Mouse (Mus musculus) brain, adult 2 months (tissue): Measurements from ENCODE around the gene Fam240b.
"Not testable (repeated sequence)": the region's sequence is repeated elsewhere in the genome, so short reads cannot be mapped to it uniquely, and the experiment has no call there.

Experiments used
- DNase-seq: peaks from one replicate; pipeline ENCODE4 v3.0.0; 2011; ENCODE audit warnings: low read depth, low spot score

The Fam240b gene

GRCm38 (mm10) chr13:64497692-64498091 lies at the start of gene Fam240b:
Gene Fam240b, minus strand, starts transcription at chr13:64497792.
- no peak for DNase-seq

DNA sequence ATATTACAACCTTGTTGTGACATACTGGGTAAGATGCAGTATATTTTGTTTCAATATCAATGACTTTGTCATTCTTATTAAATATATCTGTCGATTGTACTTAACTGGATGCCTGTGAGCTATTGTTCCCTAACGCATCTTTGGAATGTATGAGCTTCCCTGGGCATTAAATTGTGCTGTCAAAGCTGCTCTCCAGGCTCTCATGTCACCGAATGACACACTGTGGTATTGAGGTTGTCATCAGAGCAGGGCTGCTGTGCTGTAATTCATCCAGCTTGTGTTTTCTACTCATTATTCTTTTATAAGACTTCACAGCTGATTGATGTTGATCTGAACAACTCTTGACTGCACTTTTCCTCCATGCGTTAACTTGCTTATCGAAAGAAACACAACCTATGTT lies 32.5 kb upstream of the Fam240b start:
- DNase-seq: no peak

DNA sequence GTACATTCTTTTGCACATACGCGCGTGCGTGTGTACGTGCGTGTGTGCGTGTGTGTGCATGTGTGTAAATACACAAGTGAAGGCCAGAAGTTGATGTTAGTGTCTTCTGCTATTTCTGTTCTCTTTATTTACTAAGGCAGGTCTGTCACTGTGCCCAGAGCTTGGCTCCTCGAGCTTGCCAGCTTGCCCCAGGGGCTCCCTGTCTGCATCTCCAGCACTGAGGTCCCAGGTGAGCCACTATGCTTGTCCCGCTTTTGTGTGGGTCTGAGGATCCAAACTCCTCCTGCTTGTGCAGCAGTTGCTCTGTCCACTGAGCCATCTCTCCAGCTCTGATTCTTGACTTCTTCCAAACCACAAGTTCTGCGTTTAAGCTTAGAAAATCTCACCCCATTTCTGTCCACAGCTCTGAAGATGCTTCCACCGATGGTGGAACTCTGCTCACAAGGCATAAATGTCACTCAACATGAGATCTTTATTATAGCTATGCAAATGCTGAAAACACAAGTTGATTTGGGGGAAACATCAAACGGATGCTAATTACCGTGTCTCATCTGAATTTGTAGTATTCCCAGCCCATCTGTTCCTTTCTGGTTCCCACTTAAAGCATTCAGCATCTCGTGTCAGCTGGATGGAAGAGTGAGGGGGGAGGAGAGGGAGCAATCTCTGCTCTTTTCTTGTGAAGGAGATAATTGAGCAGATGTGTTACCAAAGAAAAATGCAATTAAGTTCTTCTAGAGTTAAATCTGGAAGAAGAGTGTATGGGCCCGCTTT lies 29.1 kb upstream of the Fam240b start:
- peak; percentile 85 for DNase-seq

DNA sequence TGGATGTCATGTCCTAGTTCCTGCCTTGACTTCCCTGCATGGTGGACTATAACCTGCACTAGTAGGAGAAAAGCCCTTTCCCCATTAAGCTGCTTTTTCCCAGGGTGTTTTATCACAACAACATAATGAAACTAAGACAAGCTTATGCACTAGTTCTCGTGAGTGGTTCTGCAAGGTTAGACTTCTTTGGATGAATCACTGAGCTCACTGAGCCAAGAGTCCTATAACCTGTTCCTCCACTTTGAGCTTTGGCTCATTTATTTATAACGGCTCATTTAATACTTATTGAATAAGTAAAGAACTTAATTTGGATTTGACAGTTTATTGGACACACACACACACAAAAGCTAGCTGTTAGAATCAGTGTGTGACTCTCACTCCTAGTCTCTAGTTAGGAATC lies 16.7 kb upstream of the Fam240b start:
- no peak for DNase-seq

DNA sequence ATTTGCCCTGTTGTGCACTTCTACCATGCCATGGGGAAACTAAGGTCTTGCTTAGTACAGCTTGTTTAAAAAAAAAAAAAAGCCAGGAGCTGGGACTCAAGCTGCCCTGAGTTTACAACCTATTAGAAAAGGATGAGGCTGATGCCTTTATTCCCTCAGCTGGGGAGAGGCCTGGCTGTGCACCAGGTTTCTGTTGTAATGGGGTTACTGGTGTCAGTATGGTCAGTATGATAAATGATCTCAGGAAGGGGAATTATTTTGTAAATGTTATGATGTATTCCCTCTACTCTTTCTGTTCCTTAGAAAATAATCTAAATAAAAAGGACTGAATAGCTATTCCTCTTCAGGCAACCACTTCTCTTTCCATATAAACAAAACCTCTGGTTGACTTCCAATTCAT lies 14.0 kb upstream of the Fam240b start:
- no peak for DNase-seq

DNA sequence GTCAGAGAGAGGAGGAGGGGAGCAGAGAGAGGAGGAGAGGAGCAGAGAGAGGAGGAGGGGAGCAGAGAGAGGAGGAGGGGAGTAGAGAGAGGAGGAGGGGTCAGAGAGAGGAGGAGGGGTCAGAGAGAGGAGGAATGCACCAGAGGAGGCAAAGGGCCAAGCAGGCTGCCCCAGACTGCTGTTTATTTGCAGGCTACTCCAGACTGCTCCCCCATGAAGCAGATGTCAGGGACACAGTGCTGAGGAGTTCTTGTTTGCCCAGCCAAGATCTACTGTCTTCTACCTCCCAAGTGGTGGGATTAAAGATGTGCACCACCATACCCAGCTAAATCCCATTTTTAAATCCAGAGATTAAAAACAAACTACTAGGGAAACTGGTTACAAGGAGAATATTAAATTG lies 9.8 kb upstream of the Fam240b start:
- DNase-seq: no peak

GRCm38 (mm10) chr13:64502833-64503232 lies 5.2 kb upstream of the Fam240b start:
- DNase-seq: no peak

- DNase-seq: no peak
Measured at GRCm38 (mm10) chr13:64493586-64493985, 4.0 kb downstream of the Fam240b start.

GRCm38 (mm10) chr13:64489886-64490285 lies 7.7 kb downstream of the Fam240b start:
- no peak for DNase-seq

GRCm38 (mm10) chr13:64479960-64480359 lies 17.6 kb downstream of the Fam240b start:
- no peak for DNase-seq

- no peak for DNase-seq
Measured at GRCm38 (mm10) chr13:64477968-64478367, 19.6 kb downstream of the Fam240b start.

DNA sequence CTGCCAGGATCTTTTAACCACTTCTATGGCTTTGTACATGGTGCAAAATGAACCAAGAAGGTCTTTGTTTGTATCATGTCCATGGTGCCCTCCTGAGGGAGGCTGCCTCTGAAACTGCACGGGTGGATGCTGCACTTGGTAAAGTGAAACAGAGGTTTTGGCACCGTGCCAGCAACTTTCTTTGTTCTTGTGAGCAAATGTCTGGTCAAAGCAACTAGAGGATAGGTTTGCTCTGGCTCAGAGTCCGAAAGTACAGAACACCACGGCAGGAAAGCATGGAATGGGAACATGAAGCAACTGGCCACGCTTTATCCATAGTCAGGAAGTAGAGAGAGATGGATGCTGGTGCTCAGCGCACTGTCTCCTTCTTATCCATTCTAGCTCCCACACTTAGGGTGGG lies 29.7 kb downstream of the Fam240b start:
- DNase-seq: no peak

DNA sequence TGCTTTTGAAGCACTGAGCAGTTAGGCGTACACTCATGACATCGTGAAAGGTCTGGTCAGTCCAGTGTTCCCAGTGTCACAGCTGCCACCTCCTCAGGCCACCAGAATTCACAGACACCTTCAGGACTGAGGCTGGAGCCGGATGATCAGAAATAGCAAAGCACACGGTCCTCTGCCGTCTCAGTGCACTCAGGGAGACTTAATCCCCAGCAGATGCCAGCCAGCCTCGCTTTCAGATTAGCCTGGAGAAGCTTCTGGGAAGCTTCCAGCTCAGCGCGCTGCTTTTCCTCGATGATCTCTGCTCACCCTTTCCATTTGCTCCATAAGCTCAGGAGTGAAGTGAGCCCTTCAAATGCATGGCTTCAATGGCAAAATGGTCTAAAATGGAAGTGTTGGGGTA lies 32.4 kb downstream of the Fam240b start:
- peak; percentile 65 for DNase-seq

DNA sequence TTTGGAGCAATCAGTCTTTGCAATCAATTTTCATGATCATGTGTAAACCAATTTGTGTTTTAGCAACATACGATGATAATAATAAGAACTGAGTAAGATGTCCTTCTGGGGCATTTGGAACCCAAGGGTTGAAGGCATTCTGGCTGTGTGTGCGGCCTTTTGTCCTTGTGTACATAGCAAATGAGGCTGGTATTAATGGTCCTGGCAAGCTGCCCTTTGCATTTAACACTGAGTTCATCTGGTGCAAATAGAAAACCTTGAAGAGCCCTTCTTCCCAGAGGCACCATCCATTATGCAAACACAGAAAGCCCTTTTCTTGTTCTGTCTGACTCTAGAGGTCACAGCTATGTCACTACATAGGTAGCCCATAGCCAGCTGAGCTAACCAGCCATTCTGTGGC lies 35.0 kb downstream of the Fam240b start:
- no peak for DNase-seq

DNA sequence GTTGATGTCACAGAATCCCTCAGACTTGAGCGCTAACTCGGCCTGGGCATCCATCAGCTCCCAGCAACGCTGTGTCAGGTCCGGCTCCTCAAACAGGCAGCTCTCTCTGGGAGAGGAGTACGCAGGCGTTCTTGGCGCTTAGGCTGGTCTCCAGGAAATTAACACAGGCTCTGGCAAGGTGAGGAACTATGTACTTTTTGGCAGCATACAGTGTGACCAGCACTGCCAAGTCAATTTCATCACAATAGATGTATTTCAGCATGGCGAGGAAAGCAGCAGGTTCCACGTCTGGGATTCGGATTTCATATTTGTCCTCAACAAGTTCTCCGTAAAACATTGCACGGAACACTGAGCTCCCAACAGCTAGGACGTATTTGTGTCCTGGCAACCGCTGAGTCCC lies 39.4 kb downstream of the Fam240b start:
- peak; percentile 70 for DNase-seq

DNA sequence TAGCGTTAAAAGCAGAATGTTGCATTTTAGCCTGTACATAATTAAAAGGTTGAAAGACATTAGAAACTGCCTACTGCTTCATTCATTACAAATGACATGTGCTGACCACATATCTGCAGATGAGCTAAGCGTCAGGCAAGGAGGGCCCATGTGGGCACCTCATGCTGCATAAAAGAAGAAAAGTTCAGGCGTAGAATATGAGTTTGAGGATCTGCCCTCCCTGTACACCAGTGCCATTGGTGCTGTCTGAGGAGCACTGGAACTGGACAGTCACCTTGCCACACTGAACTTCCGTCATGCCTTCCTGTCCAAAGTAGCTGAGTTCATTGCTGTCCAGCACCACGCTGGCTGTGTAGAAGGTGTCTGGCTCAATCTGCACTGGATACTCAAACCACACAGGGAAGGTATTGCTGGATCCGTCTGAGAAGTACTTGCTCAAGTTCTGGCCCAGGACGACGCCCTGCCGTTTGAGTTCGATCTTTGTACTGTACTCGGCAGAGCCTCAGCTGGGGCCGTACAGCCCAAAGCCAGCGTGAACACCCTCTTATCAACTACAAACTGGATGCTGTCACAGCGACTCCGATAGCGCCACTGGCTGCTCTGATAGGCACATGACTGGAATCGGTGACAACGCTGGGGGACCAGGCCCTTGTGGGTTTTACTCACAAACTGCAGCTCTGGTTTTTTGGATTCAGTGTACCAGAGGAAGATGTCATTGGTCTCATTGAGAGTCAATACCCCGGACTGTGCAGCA lies 40.2 kb downstream of the Fam240b start:
- DNase-seq: not testable (repeated sequence)

DNA sequence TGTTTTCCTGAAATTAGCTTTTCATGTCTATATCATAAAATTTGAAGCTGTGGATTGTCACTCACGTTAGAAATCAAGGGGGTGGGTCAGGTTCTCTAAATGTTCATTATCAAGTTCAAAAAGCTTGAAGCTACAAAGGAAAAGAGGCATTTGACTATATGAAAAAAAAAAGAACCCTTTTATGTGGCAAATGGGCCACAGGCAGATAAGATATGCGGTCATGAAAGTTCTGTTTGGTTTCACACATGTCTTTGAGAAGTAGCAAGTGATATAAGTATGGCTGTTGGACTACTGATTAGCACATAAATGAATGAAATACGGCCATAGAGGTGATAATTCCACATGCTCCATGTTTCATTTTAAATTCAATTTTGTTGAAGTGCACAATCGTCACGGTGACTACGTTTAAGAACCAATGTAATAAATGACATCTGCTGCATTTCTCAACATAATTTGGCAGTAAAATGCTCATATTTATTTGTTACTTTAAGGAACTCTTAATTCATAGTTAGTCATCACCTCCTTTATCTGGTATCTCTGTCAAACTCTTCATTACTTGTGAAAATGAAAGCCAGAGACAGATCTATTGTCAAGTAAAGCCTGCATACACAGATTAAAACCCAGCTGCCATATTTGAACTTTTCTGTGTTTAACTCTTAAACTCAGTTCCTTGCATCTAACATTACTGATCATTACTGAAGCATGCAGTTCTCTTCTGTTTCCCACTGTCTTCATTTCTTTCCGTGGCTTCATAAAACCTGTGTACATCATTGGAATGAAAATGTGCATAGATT lies 47.4 kb downstream of the Fam240b start:
- no peak for DNase-seq

- no peak for DNase-seq
Measured at GRCm38 (mm10) chr13:64448729-64449128, 48.9 kb downstream of the Fam240b start.

- peak; percentile 58 for DNase-seq
Measured at GRCm38 (mm10) chr13:64447947-64448346, 49.6 kb downstream of the Fam240b start.

DNA sequence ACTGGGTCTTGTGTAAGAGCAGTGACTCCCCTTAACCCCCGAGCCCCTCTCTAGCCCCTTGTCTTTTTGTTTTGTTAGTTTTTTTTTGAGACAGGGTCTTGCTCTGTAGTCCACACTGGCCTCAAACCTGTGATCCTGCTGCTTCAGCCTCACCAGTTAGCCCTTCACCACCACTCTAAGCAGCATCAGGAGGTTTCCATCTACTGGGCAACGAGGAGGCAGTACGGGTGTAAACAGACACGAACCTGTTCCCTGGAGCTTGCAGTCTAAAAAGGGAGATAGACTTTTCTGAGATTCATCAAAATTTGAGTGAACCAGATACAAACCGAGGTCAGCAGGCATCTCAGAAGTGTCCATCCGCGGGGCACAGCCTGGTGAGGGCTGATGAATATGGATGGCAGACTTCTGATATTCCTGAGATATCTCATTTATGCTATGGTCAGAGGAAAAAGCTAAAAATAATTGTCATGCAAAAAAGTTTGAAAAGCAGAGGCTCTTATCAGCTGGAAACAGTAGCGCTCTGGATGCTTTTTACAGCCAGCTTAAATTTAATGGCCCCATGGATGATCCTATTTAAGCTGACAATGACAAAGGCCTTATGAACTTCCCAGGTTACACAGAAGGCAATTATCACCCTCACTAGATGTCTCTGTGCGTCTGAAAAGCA lies 52.2 kb downstream of the Fam240b start:
- DNase-seq: no peak

- peak; percentile 87 for DNase-seq
Measured at GRCm38 (mm10) chr13:64443263-64443894, 54.2 kb downstream of the Fam240b start.
